Mouse (Mus musculus) gastrocnemius, adult 18-20 months (tissue): ENCODE results near the gene Gm14408. TPM values are rescaled to one million over a fixed set of nuclear protein-coding genes. Genes with fewer than 3 reads are reported as not detected.
"Not testable (repeated sequence)": the region's sequence is repeated elsewhere in the genome, so short reads cannot be mapped to it uniquely, and the experiment has no call there.

ENCODE experiments used
- DNase-seq: peaks from one replicate; pipeline ENCODE4 v3.0.0; 2021; ENCODE audit warnings: low spot score
- long read RNA-seq, 2 experiments: library from polyadenylated mRNA; stranded (forward); transcript quantifications; one replicate each; pipeline ENCODE4 v2.0.0; 2021
- total RNA-seq, 2 experiments: library from RNA; stranded (reverse); gene quantifications; 2 replicates each; pipeline ENCODE4 v1.2.3; 2021

Gm14408 gene
- total RNA-seq, result not detected
- long read RNA-seq, experiment 1, result 0 reads
- long read RNA-seq, experiment 2, result 0 reads

DNA sequence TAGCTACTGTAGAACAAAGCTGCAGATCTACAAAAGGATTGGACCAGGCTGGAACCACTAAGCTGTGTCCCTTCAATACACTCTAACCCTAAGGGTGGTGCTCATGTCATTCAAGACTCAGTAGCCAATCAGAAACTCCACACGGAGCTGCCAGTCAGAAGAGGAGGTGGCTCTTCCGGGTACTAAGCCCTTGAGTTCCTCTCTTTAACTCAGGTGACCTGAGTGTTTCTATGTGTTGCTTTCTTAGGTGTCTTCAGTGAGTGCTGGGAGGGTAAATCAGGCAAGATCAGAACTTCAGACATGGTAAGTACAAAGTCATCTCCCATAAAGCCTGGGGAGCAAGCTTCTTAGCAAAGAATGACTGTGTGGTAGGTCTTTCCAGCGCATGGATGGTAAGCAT lies at the start of gene Gm14408:
Gene Gm14408, plus strand, starts transcription at position 301 of the 400 bp plus-strand sequence.
- not testable (repeated sequence) for DNase-seq

DNA sequence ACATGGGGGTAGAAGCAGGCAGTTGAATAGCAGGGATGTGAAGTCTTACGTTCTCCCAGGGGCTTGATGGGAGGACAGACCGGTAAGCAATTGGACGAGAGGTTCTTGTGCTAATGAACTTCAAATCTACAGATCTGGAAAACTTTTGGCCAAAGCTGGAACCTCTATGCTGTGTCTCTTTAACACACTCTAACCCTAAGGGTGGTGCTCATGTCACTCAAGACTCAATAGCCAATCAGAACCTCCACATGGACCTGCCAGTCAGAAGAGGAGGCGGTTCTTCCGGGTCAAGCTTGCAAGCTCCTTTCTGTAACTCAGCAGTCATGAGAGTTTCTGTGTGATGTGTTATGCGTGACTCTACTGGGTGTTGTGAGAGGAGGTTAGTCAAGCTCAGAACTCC lies 32.6 kb upstream of the Gm14408 start, which contains the start of gene Gm14295:
Gene Gm14295, plus strand, starts transcription at position 301 of the 400 bp plus-strand sequence.
- not testable (repeated sequence) for DNase-seq

DNA sequence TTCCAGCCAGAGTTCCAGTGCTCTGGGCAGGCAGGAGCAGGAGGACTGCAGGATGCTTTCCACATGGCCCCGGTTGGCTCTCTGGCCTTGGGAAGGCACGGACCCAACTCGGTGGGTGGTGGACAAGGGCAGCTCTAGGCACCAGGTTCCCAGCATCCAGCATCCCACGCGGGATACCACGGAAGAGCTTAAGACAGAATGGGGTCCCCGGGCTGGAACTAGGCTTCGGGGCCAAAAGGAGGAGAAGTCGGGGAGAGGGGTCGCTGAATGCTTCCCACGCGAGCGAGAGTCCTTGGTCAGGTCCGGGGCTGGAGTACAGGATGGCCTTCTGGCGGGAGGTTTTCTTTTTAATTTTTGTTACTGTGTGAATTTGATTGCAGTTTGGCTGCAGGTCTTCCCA lies 32.2 kb upstream of the Gm14408 start:
- not testable (repeated sequence) for DNase-seq

Other genes starting within 250 kb of the Gm14408 start
- gene Gm14308, start 194.8 kb upstream of the Gm14408 start, total RNA-seq, result not detected
- gene Zfp973, start 160.6 kb upstream of the Gm14408 start, total RNA-seq, result 10 to 100 TPM; 11.1 to 13.7 TPM
- gene Gm14305, start 122.8 kb upstream of the Gm14408 start, total RNA-seq, result 1 to 10 TPM; 7.6 to 9.2 TPM
- gene Gm14295, start 32.5 kb upstream of the Gm14408 start, total RNA-seq, result 10 to 100 TPM; 10.3 to 12.9 TPM
- 1 to 10 TPM; 2.3 to 3.6 TPM for gene Gm14296, start 96.7 kb downstream of the Gm14408 start, total RNA-seq
- 10 to 100 TPM; 26.0 to 30.6 TPM for gene Gm14419, start 169.8 kb downstream of the Gm14408 start, total RNA-seq
- gene Gm14401, start 243.2 kb downstream of the Gm14408 start, total RNA-seq, result 1 to 10 TPM in 1 of 2 experiments, under 1 TPM in 1; 1.00 to 1.2 TPM